14 mouse cellular contexts compared by ENCODE assay signal in genomic region chr8:94922602-94923001, GRCm38 (mm10). TPM values are rescaled to one million over a fixed set of nuclear protein-coding genes. Genes with fewer than 3 reads are reported as not detected.
DNase-seq lines count a peak whose midpoint lies in the region; ATAC-seq lines count a peak whose summit lies in the region.
"Had no signal": no experiment of that assay in that cellular context is flagged by ENCODE, and none has a peak within 500 bp of the region (broad histone marks: within the 10 kb centered on the region; RNA-seq: fewer than 3 reads in every experiment).

No protein-coding gene starts in this region.

- ATAC-seq in intestine, embryonic 16.5 days, result peak; percentile 32; the same call in 1 of the 2 replicates
- no peak for ATAC-seq in intestine, embryonic 15.5 days
- no peak for ATAC-seq in hindbrain, embryonic 14.5 days (ENCODE audit: low FRiP score)

- H3K27me3 ChIP-seq in intestine, embryonic 16.5 days (replicated peaks; ENCODE audit: control insufficient read depth, insufficient read depth, low read length), result no peaks in the 10 kb centered on the region
- H3K27me3 ChIP-seq in intestine, embryonic 15.5 days (replicated peaks), result no peaks in the 10 kb centered on the region
- H3K27me3 ChIP-seq in embryonic facial prominence, embryonic 10.5 days (replicated peaks; ENCODE audit: low read depth, poor library complexity, severe bottlenecking), result peaks cover 13% of the 10 kb centered on the region; the same call in 1 of the 2 replicates
- peaks cover 85% of the 10 kb centered on the region for H3K27me3 ChIP-seq in megakaryocyte, embryonic 14.5 days (replicated peaks)
- peaks cover 13% of the 10 kb centered on the region for H3K27me3 ChIP-seq in hindbrain, embryonic 14.5 days (ENCODE audit: control insufficient read depth, insufficient read depth, low read length)

- H3K4me3 ChIP-seq in intestine, embryonic 16.5 days (ENCODE audit: low read length), result no peak overlapping the region
- no peak overlapping the region for H3K4me3 ChIP-seq in intestine, embryonic 15.5 days (replicated peaks)
- H3K4me3 ChIP-seq in embryonic facial prominence, embryonic 10.5 days, result no peak overlapping the region
- peak overlapping the region; percentile 28 for H3K4me3 ChIP-seq in megakaryocyte, embryonic 14.5 days (replicated peaks)
- no peak overlapping the region for H3K4me3 ChIP-seq in hindbrain, embryonic 14.5 days (replicated peaks; ENCODE audit: low read length)
- H3K4me3 ChIP-seq: erythroblast, embryonic 14.5 days; neural tube, embryonic 13.5 days had no signal

- H3K4me2 ChIP-seq in intestine, embryonic 16.5 days (ENCODE audit: low read depth, low read length), result no peak overlapping the region
- no peak overlapping the region for H3K4me2 ChIP-seq in intestine, embryonic 15.5 days (replicated peaks)
- no peak overlapping the region for H3K4me2 ChIP-seq in hindbrain, embryonic 14.5 days (replicated peaks)
- H3K4me2 ChIP-seq: neural tube, embryonic 13.5 days had no signal

- no peaks in the 10 kb centered on the region for H3K9me3 ChIP-seq in intestine, embryonic 16.5 days (ENCODE audit: control insufficient read depth, low read length)
- no peaks in the 10 kb centered on the region for H3K9me3 ChIP-seq in intestine, embryonic 15.5 days
- H3K9me3 ChIP-seq in embryonic facial prominence, embryonic 10.5 days, result no peaks in the 10 kb centered on the region
- H3K9me3 ChIP-seq in megakaryocyte, embryonic 14.5 days, result no peaks in the 10 kb centered on the region
- no peaks in the 10 kb centered on the region for H3K9me3 ChIP-seq in hindbrain, embryonic 14.5 days (ENCODE audit: control insufficient read depth, low read length)
- H3K9me3 ChIP-seq: neural tube, embryonic 13.5 days had no signal

- no peak overlapping the region for H3K9ac ChIP-seq in intestine, embryonic 16.5 days (ENCODE audit: low read depth, low read length)
- H3K9ac ChIP-seq in intestine, embryonic 15.5 days, result no peak overlapping the region
- no peak overlapping the region for H3K9ac ChIP-seq in hindbrain, embryonic 14.5 days

- H3K4me1 ChIP-seq in intestine, embryonic 16.5 days (ENCODE audit: control insufficient read depth, insufficient read depth, low read length), result peaks cover 12% of the 10 kb centered on the region
- peaks cover 12% of the 10 kb centered on the region; the same call in 1 of the 2 replicates for H3K4me1 ChIP-seq in intestine, embryonic 15.5 days (replicated peaks)
- H3K4me1 ChIP-seq in embryonic facial prominence, embryonic 10.5 days, result peaks cover 25% of the 10 kb centered on the region
- peaks cover 46% of the 10 kb centered on the region for H3K4me1 ChIP-seq in megakaryocyte, embryonic 14.5 days
- H3K4me1 ChIP-seq in hindbrain, embryonic 14.5 days (replicated peaks; ENCODE audit: control insufficient read depth, insufficient read depth, low read length), result peaks cover 8% of the 10 kb centered on the region

- no peak overlapping the region for H3K27ac ChIP-seq in intestine, embryonic 16.5 days (ENCODE audit: low read length)
- no peak overlapping the region for H3K27ac ChIP-seq in intestine, embryonic 15.5 days
- peak overlapping the region; percentile 35; the same call in 1 of the 2 replicates for H3K27ac ChIP-seq in embryonic facial prominence, embryonic 10.5 days (replicated peaks)
- no peak overlapping the region for H3K27ac ChIP-seq in hindbrain, embryonic 14.5 days
- H3K27ac ChIP-seq: kidney, postnatal 0 days; macrophage; neural tube, embryonic 13.5 days had no signal

- 18% methylated on average over 8 of the region's 8 CpGs for WGBS in intestine, embryonic 16.5 days
- 17% methylated on average over 8 of the region's 8 CpGs for WGBS in intestine, embryonic 15.5 days
- WGBS in embryonic facial prominence, embryonic 10.5 days, result 39% methylated on average over 8 of the region's 8 CpGs
- 28% methylated on average over 8 of the region's 8 CpGs for WGBS in hindbrain, embryonic 14.5 days

- H3K36me3 ChIP-seq in intestine, embryonic 16.5 days (ENCODE audit: control insufficient read depth, insufficient read depth, low read length), result no peaks in the 10 kb centered on the region
- H3K36me3 ChIP-seq in intestine, embryonic 15.5 days, result no peaks in the 10 kb centered on the region
- no peaks in the 10 kb centered on the region for H3K36me3 ChIP-seq in embryonic facial prominence, embryonic 10.5 days (replicated peaks)
- H3K36me3 ChIP-seq in megakaryocyte, embryonic 14.5 days (replicated peaks; ENCODE audit: low read length), result no peaks in the 10 kb centered on the region
- H3K36me3 ChIP-seq in hindbrain, embryonic 14.5 days (replicated peaks; ENCODE audit: control insufficient read depth, insufficient read depth), result no peaks in the 10 kb centered on the region
- H3K36me3 ChIP-seq: neural tube, embryonic 13.5 days had no signal

- no peak for DNase-seq in embryonic facial prominence, embryonic 10.5 days (ENCODE audit: low spot score)
- peak; percentile 56 for DNase-seq in liver
- no peak for DNase-seq in layer of hippocampus, postnatal 14 days (ENCODE audit: low spot score in 2 of 2)
- DNase-seq in natural killer cell, adult 2 months (ENCODE audit: low spot score in 2 of 2), result no peak
- no peak for DNase-seq in hindbrain, embryonic 14.5 days (ENCODE audit: low spot score)
- DNase-seq: adrenal gland, adult 8-10 months; cerebellum, postnatal 14 days had no signal

RNA-seq across cellular contexts. Expression of gene Adgrg5, which starts 0.9 kb away (rescaled TPM):
- polyA plus RNA-seq in intestine, embryonic 16.5 days (2015; fragmentation: Nextera tagmentation; extraction: Ambion mirVana), result 1.6 and 2.8 TPM in 2 replicates
- 1.3 and 2.1 TPM in 2 replicates for polyA plus RNA-seq in intestine, embryonic 15.5 days (2015; fragmentation: Nextera tagmentation; extraction: Ambion mirVana)
- 0.30 and 0.51 TPM in 2 replicates for polyA plus RNA-seq in embryonic facial prominence, embryonic 10.5 days (2016; fragmentation: Nextera tagmentation; extraction: Ambion mirVana)
- 1.2 and 1.8 TPM in 2 replicates for polyA plus RNA-seq in megakaryocyte, embryonic 14.5 days (2012; ENCODE audit: insufficient read depth, low replicate concordance)
- not detected for total RNA-seq in layer of hippocampus, postnatal 14 days (2021)
- 0.23 and 0.27 TPM in 2 replicates for polyA plus RNA-seq in hindbrain, embryonic 14.5 days (2014; fragmentation: Nextera tagmentation; extraction: Ambion mirVana)
- polyA plus RNA-seq: erythroblast, embryonic 14.5 days; kidney, postnatal 0 days had no signal

RNA-seq across cellular contexts. Expression of gene Ccdc102a, which starts 4.7 kb away (rescaled TPM):
- polyA plus RNA-seq in intestine, embryonic 16.5 days (2015; fragmentation: Nextera tagmentation; extraction: Ambion mirVana), result 10.9 and 11.5 TPM in 2 replicates
- polyA plus RNA-seq in intestine, embryonic 15.5 days (2015; fragmentation: Nextera tagmentation; extraction: Ambion mirVana), result 20.1 and 20.7 TPM in 2 replicates
- polyA plus RNA-seq in embryonic facial prominence, embryonic 10.5 days (2016; fragmentation: Nextera tagmentation; extraction: Ambion mirVana), result 23.0 and 24.1 TPM in 2 replicates
- polyA plus RNA-seq in megakaryocyte, embryonic 14.5 days (2012; ENCODE audit: insufficient read depth, low replicate concordance), result 0.73 and 1.4 TPM in 2 replicates
- total RNA-seq in layer of hippocampus, postnatal 14 days (2021), result 1 to 10 TPM; 2.7 to 3.8 TPM
- polyA plus RNA-seq in hindbrain, embryonic 14.5 days (2014; fragmentation: Nextera tagmentation; extraction: Ambion mirVana), result 7.1 and 9.0 TPM in 2 replicates

RNA-seq across cellular contexts. Expression of gene Dok4, which starts 46.5 kb away (rescaled TPM):
- polyA plus RNA-seq in intestine, embryonic 16.5 days (2015; fragmentation: Nextera tagmentation; extraction: Ambion mirVana), result 49.6 and 51.5 TPM in 2 replicates
- polyA plus RNA-seq in intestine, embryonic 15.5 days (2015; fragmentation: Nextera tagmentation; extraction: Ambion mirVana), result 39.4 and 40.3 TPM in 2 replicates
- polyA plus RNA-seq in embryonic facial prominence, embryonic 10.5 days (2016; fragmentation: Nextera tagmentation; extraction: Ambion mirVana), result 16.3 and 16.8 TPM in 2 replicates
- polyA plus RNA-seq in megakaryocyte, embryonic 14.5 days (2012; ENCODE audit: insufficient read depth, low replicate concordance), result 0.81 and 1.1 TPM in 2 replicates
- 10 to 100 TPM; 50.2 to 54.1 TPM for total RNA-seq in layer of hippocampus, postnatal 14 days (2021)
- polyA plus RNA-seq in hindbrain, embryonic 14.5 days (2014; fragmentation: Nextera tagmentation; extraction: Ambion mirVana), result 65.2 and 68.7 TPM in 2 replicates

RNA-seq across cellular contexts. Expression of gene Adgrg1, which starts 51.9 kb away (rescaled TPM):
- 24.4 and 26.8 TPM in 2 replicates for polyA plus RNA-seq in intestine, embryonic 16.5 days (2015; fragmentation: Nextera tagmentation; extraction: Ambion mirVana)
- polyA plus RNA-seq in intestine, embryonic 15.5 days (2015; fragmentation: Nextera tagmentation; extraction: Ambion mirVana), result 22.4 and 23.8 TPM in 2 replicates
- 32.9 and 38.2 TPM in 2 replicates for polyA plus RNA-seq in embryonic facial prominence, embryonic 10.5 days (2016; fragmentation: Nextera tagmentation; extraction: Ambion mirVana)
- polyA plus RNA-seq in megakaryocyte, embryonic 14.5 days (2012; ENCODE audit: insufficient read depth, low replicate concordance), result 388 and 1,147 TPM in 2 replicates
- total RNA-seq in layer of hippocampus, postnatal 14 days (2021), result 100 to 1,000 TPM; 113 to 146 TPM
- polyA plus RNA-seq in hindbrain, embryonic 14.5 days (2014; fragmentation: Nextera tagmentation; extraction: Ambion mirVana), result 115 and 123 TPM in 2 replicates
